Mouse (Mus musculus) intestine, embryonic 14.5 days (tissue): ENCODE results near the gene Rnf32. TPM values are rescaled to one million over a fixed set of nuclear protein-coding genes. Genes with fewer than 3 reads are reported as not detected.

Experiments used
- ATAC-seq: fragments of 200-750 bp; cut with Nextera tagmentation; replicated peaks from 2 replicates; pipeline ENCODE4 v1.8.0; 2017; ENCODE audit warnings: low read depth, moderate number of reproducible peaks, moderate TSS enrichment, moderate library complexity; ENCODE audit not compliant: low FRiP score, low TSS enrichment
- DNase-seq: peaks from one replicate; pipeline ENCODE4 v3.0.0-alpha.2; 2018; ENCODE audit warnings: low spot score
- H3K27ac ChIP-seq: fragments of 300-500 bp; sonication (generic); 2 replicates; pipeline ENCODE4 v1.5.1; 2014; ENCODE audit warnings: low read depth, mild to moderate bottlenecking, control low read depth
- H3K27me3 ChIP-seq: fragments of 300-500 bp; sonication (generic); replicated peaks from 2 replicates; pipeline ENCODE4 v1.6.1; 2014; ENCODE audit warnings: low read length, control low read depth; ENCODE audit not compliant: control insufficient read depth, insufficient read depth
- H3K36me3 ChIP-seq: fragments of 300-500 bp; sonication (generic); 2 replicates; pipeline ENCODE4 v1.6.1; 2014; ENCODE audit warnings: low read length, control low read depth; ENCODE audit not compliant: control insufficient read depth, insufficient read depth
- H3K4me1 ChIP-seq: fragments of 300-500 bp; sonication (generic); replicated peaks from 2 replicates; pipeline ENCODE4 v1.6.1; 2014; ENCODE audit warnings: low read length, control low read depth, mixed read lengths; ENCODE audit not compliant: control insufficient read depth, insufficient read depth
- H3K4me2 ChIP-seq: fragments of 300-500 bp; sonication (generic); 2 replicates; pipeline ENCODE4 v1.6.1; 2014; ENCODE audit warnings: low read length
- H3K4me3 ChIP-seq: fragments of 300-500 bp; sonication (generic); 2 replicates; pipeline ENCODE4 v1.5.1; 2014; ENCODE audit warnings: low read depth, low read length, control low read depth, mixed read lengths
- H3K9ac ChIP-seq: fragments of 300-500 bp; sonication (generic); 2 replicates; pipeline ENCODE4 v1.6.1; 2014; ENCODE audit warnings: mild to moderate bottlenecking, low read length
- H3K9me3 ChIP-seq: fragments of 300-500 bp; sonication (generic); 2 replicates; pipeline ENCODE4 v1.6.1; 2016; ENCODE audit warnings: low read length, control low read depth; ENCODE audit not compliant: control insufficient read depth
- WGBS: fragments of 180-500 bp; shearing (Covaris S2); extraction: QIAGEN DNeasy Blood & Tissue Kit; methylation state at CpG from one replicate; pipeline ENCODE4 v1.1.7; 2014; 5-methylcytosine and 5-hydroxymethylcytosine counted together
- polyA plus RNA-seq: library from polyadenylated mRNA; unstranded; fragments of >200 nt; fragmentation: Nextera tagmentation; extraction: Ambion mirVana; gene quantifications from 2 replicates; pipeline ENCODE4 v1.2.1, GENCODE M21; 2014

The Rnf32 gene
- polyA plus RNA-seq, 1 experiment from 2014 or later: 11.1 TPM

GRCm38 (mm10) chr5:29244769-29245168, 49.0 kb downstream of the Rnf32 start:
- Histone ChIP-seq H3K9me3 (no peaks in the 10 kb centered on the region), H3K27ac (no peak overlapping the region), H3K27me3 (no peaks in the 10 kb centered on the region), H3K4me1 (no peaks in the 10 kb centered on the region), H3K36me3 (no peaks in the 10 kb centered on the region), H3K4me3 (no peak overlapping the region), H3K4me2 (no peak overlapping the region), H3K9ac (no peak overlapping the region)
- no CpG with 5 or more reads among the region's 1 CpGs for WGBS
- ATAC-seq (no peak), DNase-seq (no peak)

GRCm38 (mm10) chr5:29250795-29251495, 55.2 kb downstream of the Rnf32 start:
- WGBS: 71% methylated on average over 8 of the region's 8 CpGs
- Histone ChIP-seq H3K9ac (no peak overlapping the region), H3K4me1 (no peaks in the 10 kb centered on the region), H3K27ac (no peak overlapping the region), H3K9me3 (no peaks in the 10 kb centered on the region), H3K36me3 (no peaks in the 10 kb centered on the region), H3K4me3 (no peak overlapping the region), H3K4me2 (no peak overlapping the region), H3K27me3 (no peaks in the 10 kb centered on the region)
- DNase-seq (no peak), ATAC-seq (no peak)

GRCm38 (mm10) chr5:29251496-29251873, 55.7 kb downstream of the Rnf32 start:
- H3K27me3 ChIP-seq: no peaks in the 10 kb centered on the region
- H3K4me3 ChIP-seq: no peak overlapping the region
- WGBS: 68% methylated on average over 1 of the region's 1 CpGs
- DNase-seq (no peak), ATAC-seq (no peak)
- no peaks in the 10 kb centered on the region for H3K4me1 ChIP-seq
- H3K9me3 ChIP-seq: no peaks in the 10 kb centered on the region
- H3K36me3 ChIP-seq: no peaks in the 10 kb centered on the region
- H3K27ac ChIP-seq: no peak overlapping the region
- H3K4me2 ChIP-seq: no peak overlapping the region
- no peak overlapping the region for H3K9ac ChIP-seq

- Histone ChIP-seq H3K4me1 (no peaks in the 10 kb centered on the region), H3K36me3 (no peaks in the 10 kb centered on the region), H3K9ac (no peak overlapping the region), H3K9me3 (no peaks in the 10 kb centered on the region), H3K4me3 (no peak overlapping the region), H3K27ac (no peak overlapping the region), H3K27me3 (no peaks in the 10 kb centered on the region), H3K4me2 (no peak overlapping the region)
- 67% methylated on average over 2 of the region's 2 CpGs for WGBS
- ATAC-seq (no peak), DNase-seq (no peak)
Measured at GRCm38 (mm10) chr5:29253876-29254275, 58.1 kb downstream of the Rnf32 start.

- Histone ChIP-seq H3K9me3 (no peaks in the 10 kb centered on the region), H3K4me2 (no peak overlapping the region), H3K4me3 (no peak overlapping the region), H3K9ac (no peak overlapping the region), H3K27ac (no peak overlapping the region), H3K4me1 (no peaks in the 10 kb centered on the region), H3K27me3 (no peaks in the 10 kb centered on the region), H3K36me3 (no peaks in the 10 kb centered on the region)
- WGBS: 48% methylated on average over 4 of the region's 4 CpGs
- ATAC-seq (no peak), DNase-seq (no peak)
Measured at GRCm38 (mm10) chr5:29270879-29271278, 75.1 kb downstream of the Rnf32 start.

- Histone ChIP-seq H3K27me3 (no peaks in the 10 kb centered on the region), H3K36me3 (no peaks in the 10 kb centered on the region), H3K4me1 (no peaks in the 10 kb centered on the region), H3K4me2 (no peak overlapping the region), H3K9ac (no peak overlapping the region), H3K4me3 (no peak overlapping the region), H3K9me3 (no peaks in the 10 kb centered on the region), H3K27ac (no peak overlapping the region)
- WGBS: 70% methylated on average over 2 of the region's 2 CpGs
- DNase-seq (no peak), ATAC-seq (no peak)
Measured at GRCm38 (mm10) chr5:29273426-29273825, 77.6 kb downstream of the Rnf32 start.

GRCm38 (mm10) chr5:29274746-29275145, 79.0 kb downstream of the Rnf32 start:
- no peak overlapping the region for H3K9ac ChIP-seq
- DNase-seq (no peak), ATAC-seq (no peak)

More at GRCm38 (mm10) chr5:29274746-29275145, 79.0 kb downstream of the Rnf32 start:
- H3K27ac ChIP-seq: no peak overlapping the region
- H3K9me3 ChIP-seq: no peaks in the 10 kb centered on the region
- no peaks in the 10 kb centered on the region for H3K27me3 ChIP-seq
- no peaks in the 10 kb centered on the region for H3K4me1 ChIP-seq
- no peak overlapping the region for H3K4me2 ChIP-seq
- no peak overlapping the region for H3K4me3 ChIP-seq
- no peaks in the 10 kb centered on the region for H3K36me3 ChIP-seq

Other genes with a start within 250 kb of the Rnf32 start
- gene Lmbr1, start 182.4 kb downstream of the Rnf32 start, polyA plus RNA-seq: 13.4 and 14.7 TPM in 2 replicates
- 26.2 and 34.0 TPM in 2 replicates for gene Nom1, start 238.7 kb downstream of the Rnf32 start, polyA plus RNA-seq